9 mouse cellular contexts compared by ENCODE assay signal in genomic region chr1:186627451-186627995, GRCm38 (mm10).
DNase-seq lines count a peak whose midpoint lies in the region; ATAC-seq and TF ChIP-seq lines count a peak whose summit lies in the region.
"Had no signal": no experiment of that assay in that cellular context is flagged by ENCODE, and none has a peak within 500 bp of the region (broad histone marks: within the 10 kb centered on the region; RNA-seq: fewer than 3 reads in every experiment).

No protein-coding gene starts in this region.

- H3K27ac ChIP-seq in gastrocnemius, adult 2 months: peak overlapping the region; percentile 10; the same call in 1 of the 2 replicates
- H3K27ac ChIP-seq in forebrain, embryonic 15.5 days (replicated peaks): no peak overlapping the region
- H3K27ac ChIP-seq: heart, embryonic 13.5 days had no signal

- no peaks in the 10 kb centered on the region for H3K27me3 ChIP-seq in forebrain, embryonic 15.5 days
- H3K27me3 ChIP-seq: heart, embryonic 13.5 days had no signal

- no peak for TF ChIP-seq CTCF in gastrocnemius, adult 2 months (IDR thresholded peaks at IDR 0.05)

- H3K4me2 ChIP-seq in forebrain, embryonic 15.5 days (replicated peaks): no peak overlapping the region
- H3K4me2 ChIP-seq: heart, embryonic 13.5 days had no signal

- peaks cover 6% of the 10 kb centered on the region; the same call in 1 of the 2 replicates for H3K4me1 ChIP-seq in forebrain, embryonic 15.5 days

- no peak overlapping the region for H3K4me3 ChIP-seq in gastrocnemius, adult 2 months
- no peak overlapping the region for H3K4me3 ChIP-seq in forebrain, embryonic 15.5 days
- H3K4me3 ChIP-seq: heart, embryonic 13.5 days had no signal

- intact Hi-C loops in gastrocnemius, adult 2 months (cut with DNase I): no loop called here

- peak; percentile 57 for DNase-seq in gastrocnemius, adult 2 months
- no peak for DNase-seq in gastrocnemius, adult 18-20 months (ENCODE audit: low spot score)
- DNase-seq in urinary bladder, postnatal 14 days (ENCODE audit: low spot score): peak; percentile 36
- DNase-seq in urinary bladder, postnatal 10 days (ENCODE audit: low spot score): no peak
- peak; percentile 24 to 51 for DNase-seq in layer of hippocampus, adult 18-20 months (ENCODE audit: low spot score in 2 of 2)
- peak; percentile 27 for DNase-seq in ovary, postnatal 14 days (ENCODE audit: low spot score)

- no peak for ATAC-seq in megakaryocyte, adult 5-6 weeks (ENCODE audit: poor library complexity, severe bottlenecking)
- no peak for ATAC-seq in forebrain, embryonic 15.5 days (replicated peaks)

- H3K36me3 ChIP-seq in forebrain, embryonic 15.5 days: no peaks in the 10 kb centered on the region

- H3K9me3 ChIP-seq in forebrain, embryonic 15.5 days: no peaks in the 10 kb centered on the region
- H3K9me3 ChIP-seq: heart, embryonic 13.5 days had no signal

- no peak overlapping the region for H3K9ac ChIP-seq in forebrain, embryonic 15.5 days (replicated peaks)
- H3K9ac ChIP-seq: heart, embryonic 13.5 days had no signal

- 81% methylated on average over 7 of the region's 7 CpGs for WGBS in forebrain, embryonic 15.5 days

Comparison
In these comparisons a context has a peak if more than half of its experiments do, and no peak if none do; other contexts are left out.
1. DNase-seq: peak in gastrocnemius, adult 2 months (single experiment), urinary bladder, postnatal 14 days (single experiment), layer of hippocampus, adult 18-20 months (2 of 2) and ovary, postnatal 14 days (single experiment); none in gastrocnemius, adult 18-20 months (single experiment) and urinary bladder, postnatal 10 days (single experiment).